Mouse (Mus musculus) cerebellum, adult (tissue): ENCODE measurements around the gene Hax1.

Experiments used
- ATAC-seq: cut with Nextera tagmentation; 2 replicates; pipeline ENCODE4 v1.9.2; 2017; ENCODE audit warnings: mild to moderate bottlenecking, moderate library complexity, mixed read lengths; ENCODE audit not compliant: insufficient number of reproducible peaks, low FRiP score, low TSS enrichment

The Hax1 gene

DNA sequence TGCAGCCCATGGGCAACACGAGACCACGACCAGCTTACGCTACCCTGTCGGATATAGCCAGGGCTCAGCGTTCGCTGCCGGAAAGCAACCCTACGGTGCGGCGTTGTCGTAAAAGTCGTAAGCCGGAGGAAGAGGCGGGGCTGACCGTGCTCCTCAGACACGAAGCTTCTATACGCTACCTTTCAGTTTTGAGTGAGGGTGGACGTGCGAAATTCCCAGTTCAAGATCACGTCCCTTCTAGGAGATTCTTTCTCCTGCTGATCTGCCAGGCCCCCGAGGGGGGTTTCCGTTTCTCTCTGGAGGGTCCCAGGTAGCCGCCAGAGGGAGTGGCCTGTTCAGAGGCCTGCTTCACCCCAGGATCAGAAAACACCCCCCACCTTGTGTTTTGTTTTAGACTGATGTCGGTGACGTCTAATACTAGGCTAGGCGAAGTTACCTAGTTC, at the start of gene Hax1:
Hax1 (minus strand) TSS at position 169 of the 443 bp plus-strand sequence.
- peak; percentile 78 for ATAC-seq

DNA sequence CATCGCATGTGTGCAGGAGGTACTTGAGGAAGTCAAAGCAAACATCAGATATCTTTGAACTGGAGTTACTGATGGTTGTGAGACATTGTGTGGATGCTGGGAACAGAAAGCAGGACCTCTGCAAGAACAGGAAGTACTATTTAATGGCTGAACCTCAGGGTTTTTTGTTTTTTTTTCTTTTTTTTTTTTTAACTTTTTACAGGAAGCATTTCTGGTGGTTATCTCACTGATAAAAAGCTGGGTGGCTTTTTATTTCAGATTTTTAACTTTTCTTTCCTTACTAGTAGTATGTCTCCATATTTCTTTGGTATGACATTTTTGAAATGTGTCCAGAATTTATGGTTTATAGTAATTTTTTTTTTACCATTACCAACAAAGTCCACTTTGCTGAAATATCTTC, 37.7 kb upstream of the Hax1 start:
- no peak for ATAC-seq

DNA sequence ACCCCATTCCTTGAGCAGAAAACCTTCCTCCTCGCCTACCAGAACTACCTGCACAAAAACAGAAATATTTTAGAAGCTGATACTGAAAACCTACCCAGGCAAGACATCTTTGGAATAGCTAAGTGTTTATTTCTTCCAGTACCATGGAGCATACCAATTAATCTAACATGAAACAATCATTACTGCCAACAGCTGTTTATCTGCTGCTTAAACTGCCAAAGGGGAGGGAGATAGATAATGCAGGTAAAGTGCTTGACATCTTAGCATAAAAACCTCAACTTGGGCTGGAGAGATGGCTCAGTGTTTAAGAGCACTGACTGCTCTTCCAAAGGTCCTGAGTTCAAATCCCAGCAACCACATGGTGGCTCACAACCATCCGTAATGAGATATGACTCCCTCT, 36.1 kb upstream of the Hax1 start:
- no peak for ATAC-seq

DNA sequence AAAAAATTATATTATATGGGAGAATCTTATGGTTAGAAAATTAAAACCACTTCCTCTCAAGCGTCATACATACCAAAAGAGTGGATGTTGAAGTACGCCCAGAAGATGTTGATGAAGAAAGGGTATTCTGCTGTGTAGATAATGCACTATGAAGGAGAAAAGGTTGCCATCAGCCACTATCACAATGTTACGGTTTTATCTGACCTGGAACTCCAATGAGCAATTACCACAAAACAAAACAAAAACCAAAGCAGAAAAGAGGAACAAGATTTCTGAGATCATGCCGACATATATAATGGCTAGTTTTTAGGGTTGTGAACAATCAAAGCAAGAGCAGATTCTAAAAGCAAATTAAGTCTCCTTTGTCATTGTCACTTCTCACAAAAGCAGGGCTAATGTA, 18.0 kb upstream of the Hax1 start:
- ATAC-seq = no peak

DNA sequence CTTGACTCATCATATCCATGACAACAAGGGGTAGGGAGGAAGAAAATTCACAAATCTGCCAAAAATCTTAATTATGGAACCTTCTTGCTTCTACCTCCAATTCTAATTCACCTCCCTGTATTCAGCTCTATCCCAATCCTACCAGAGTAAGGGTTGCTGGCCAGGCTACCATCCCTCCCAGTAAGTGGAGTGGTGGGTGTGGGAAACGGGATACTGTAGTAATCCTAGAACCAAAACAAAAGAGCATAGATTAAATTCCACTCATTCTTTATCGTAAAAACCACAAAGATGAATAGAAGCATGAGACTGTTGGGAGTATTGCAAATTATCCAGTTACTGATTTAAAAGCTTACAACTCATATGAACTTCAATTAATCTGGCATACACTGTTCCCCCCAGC, 11.7 kb upstream of the Hax1 start:
- ATAC-seq = no peak

DNA sequence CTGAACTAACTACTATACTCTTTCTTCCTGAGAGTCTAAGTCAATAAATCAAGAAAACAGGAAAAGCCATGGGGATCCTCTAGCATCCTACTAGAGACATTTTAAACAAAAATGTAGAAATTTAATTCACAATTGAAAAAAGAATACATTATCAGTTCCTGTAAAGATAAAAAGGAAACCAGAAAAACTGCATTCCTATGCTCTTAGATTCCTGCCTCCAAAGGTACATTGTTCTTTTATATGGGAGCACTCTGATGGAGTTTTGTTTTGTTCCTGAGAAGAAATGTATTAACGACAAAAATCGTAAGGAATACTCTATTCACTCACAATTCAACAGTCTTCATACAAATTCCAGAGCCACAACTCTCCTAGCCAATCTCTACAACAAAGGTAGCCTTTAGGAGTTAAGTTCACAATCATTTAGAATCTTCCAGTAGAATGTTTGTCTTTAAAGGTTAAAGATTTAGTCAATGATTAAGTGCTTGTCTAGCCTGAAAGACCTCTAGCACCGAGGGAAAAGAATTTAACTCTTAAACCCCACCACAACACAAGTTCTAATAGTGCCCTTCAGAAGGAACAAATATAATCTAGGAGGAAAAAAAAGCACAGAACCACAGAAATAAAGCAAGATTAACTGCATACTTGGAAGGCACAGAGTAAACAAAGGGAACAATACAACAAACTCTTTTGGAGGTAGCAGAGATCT, 5.7 kb upstream of the Hax1 start:
- no peak for ATAC-seq

DNA sequence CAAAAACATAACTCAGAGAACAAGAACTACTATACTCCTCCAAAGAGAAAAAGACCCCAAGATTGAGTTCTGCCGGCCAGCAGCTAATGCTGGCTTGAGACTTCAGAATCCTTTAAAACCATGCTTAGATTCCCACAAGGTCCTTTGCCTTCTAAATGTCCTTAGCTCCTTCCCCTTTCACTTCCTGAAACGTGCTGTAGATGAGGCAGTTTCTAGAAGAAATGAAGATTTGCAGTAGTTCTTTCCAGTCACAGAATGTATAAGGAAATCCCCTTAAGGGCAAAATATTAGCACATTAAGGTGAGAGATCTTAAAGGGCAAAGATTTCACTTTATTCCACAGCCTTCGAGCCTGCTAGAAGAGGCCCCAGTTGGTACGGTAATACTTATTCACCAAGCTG, 1.2 kb upstream of the Hax1 start:
- ATAC-seq = no peak

DNA sequence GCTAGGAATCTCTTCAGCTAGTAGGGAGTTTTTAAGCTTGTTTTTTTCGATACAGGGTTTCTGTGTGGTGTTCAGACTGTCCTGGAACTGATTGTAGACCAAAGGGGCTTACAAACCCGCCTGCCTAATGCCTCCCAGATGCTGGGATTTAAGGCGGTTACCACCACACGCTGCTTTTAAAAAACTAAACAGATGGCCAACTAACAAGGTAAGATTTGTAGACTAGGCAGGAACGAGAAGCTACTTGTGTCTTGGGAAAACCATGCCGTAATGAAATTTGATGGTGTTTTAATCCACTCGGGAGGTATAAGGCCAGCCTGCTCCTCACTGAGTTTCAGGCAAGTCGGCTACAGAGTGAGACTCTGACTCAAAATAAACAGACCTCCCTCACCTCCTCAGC, 510 bp upstream of the Hax1 start:
- ATAC-seq = 0 out of 2 replicates have a peak, but pooled peaks have one; percentile 16

DNA sequence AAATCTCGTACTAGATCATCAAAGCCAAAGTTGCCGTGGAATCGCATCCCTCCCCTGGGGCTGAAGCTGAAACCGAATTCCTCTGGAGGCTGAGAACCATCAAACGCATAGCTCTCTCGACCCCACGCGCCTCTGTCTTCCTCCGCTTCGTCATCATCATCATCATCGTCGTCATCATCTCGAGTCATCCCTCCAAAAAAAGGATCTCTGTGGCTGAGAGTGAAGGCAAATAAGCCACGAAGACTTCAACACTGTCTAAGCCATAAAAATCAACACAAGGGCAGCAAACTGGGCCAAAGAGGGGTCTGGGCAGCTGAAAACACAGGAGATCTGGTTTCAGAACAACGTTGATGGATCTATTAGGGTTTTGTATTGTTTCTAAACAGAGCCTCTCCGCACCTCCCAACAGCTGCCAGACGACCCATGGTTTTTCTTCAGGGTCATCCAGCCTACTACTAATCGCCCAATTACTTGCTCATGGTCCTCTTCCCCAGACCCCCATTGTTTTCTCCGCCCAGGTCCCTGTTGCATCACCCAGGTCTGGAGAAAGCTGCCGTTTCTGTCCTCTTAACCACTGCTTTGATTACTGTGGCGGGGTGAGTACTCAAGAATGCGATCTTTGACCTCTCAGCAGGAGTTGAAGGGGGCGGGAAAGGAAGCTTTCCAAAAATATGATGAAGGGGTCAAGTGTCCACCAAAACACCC, 637 bp downstream of the Hax1 start:
- 0 out of 2 replicates have a peak, but pooled peaks have one; percentile 9 for ATAC-seq

DNA sequence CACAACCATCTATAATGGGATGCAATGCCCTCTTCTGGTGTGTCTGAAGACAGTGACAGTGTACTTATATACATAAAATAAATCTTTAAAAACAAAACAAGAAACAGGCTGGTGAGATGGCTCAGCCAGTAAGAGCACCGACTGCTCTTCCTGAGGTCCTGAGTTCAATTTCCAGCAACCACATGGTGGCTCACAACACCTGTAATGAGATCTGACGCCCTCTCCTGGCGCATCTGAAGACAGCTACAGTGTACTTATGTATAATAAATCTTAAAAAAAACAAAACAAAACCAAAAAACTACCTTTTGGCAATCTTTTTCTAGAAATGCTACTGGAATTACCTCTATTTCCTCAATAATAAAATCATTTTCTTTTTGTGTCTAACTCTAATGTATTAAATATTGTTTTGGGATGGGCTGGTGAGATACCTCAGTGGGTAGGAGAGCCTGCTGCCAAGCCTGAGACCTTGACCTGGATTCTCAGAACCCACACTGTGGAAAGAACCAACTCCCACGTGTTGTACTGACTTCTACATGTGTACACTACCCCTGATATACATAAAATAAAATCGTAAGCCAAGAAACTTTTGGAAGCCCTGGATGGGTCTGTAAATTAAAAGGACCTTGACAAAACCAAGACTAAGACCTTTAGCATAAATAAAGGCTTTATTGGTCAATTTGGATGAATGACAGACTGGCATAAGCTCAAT, 3.6 kb downstream of the Hax1 start:
- no peak for ATAC-seq

DNA sequence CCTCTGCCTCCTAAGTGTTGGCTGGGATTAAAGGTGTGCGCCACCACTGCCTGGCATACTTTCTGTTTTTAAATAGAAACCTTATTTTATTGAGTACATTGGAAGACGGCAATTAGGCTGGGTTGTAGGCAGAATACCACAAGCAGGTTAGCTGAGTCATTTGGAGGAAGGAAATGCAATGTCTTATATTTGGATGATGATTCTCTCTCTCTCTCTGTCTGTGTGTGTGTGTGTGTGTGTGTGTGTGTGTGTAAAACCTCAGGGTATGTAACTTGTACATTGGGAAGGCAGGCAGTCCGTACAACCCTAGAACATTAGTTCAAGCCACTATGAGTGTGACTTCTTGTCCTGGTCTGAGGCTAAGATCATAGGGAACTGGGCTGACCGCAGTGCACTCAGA, 10.8 kb downstream of the Hax1 start:
- ATAC-seq = no peak

DNA sequence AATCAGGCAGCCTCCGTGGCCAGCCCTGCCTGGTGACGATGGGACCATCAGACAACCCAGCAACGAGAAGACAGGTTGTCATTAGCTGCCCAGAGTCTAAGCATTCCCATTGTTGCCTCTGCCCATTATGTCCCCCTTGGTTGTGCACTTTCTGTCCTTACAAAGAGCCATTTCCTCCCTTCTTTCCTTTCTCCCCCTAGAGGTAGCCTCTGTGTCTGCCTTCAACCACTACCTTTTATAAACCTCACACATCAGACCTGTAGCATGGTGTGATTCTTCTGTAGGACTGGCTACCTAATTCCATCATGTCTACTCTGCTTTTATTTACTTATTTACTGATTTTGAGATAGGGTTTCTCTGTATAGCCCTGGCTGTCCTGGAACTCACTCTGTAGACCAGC, 11.4 kb downstream of the Hax1 start:
- ATAC-seq = no peak

DNA sequence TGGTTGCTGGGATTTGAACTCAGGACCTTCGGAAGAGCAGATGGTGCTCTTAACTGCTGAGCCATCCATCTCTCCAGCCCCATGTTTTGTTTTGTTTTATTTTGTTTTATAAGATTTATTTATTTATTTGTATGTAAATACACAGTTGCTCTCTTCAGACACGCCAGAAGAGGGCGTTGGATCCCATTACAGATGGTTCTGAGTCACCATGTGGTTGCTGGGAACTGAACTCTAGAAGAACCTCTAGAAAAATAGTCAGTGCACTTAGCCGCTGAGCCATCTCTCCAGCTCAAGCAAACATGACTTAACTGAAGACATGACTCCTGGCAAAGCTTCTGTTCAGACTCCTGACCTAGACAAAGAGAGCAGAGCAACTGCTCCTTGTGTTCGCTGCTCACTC, 16.2 kb downstream of the Hax1 start:
- no peak for ATAC-seq

DNA sequence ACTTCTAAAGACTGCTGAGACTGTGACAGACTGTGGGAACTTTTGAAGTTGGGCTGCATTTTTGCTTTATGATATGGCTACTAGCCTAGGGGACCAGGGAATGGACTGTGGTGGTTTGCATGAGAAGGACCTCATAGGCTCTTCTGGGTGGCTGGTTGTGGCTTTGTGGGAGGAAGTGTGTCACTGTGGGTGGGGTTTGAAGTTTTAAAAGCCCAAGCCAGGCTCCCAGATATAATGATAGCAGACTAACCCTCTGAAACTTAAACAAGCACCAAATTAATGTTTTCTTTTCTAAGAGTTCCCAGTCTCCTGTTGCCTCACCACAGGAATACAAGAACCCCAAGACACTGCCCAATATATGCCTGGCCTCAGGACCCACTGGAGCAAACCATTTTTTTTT, 21.7 kb downstream of the Hax1 start:
- no peak for ATAC-seq

DNA sequence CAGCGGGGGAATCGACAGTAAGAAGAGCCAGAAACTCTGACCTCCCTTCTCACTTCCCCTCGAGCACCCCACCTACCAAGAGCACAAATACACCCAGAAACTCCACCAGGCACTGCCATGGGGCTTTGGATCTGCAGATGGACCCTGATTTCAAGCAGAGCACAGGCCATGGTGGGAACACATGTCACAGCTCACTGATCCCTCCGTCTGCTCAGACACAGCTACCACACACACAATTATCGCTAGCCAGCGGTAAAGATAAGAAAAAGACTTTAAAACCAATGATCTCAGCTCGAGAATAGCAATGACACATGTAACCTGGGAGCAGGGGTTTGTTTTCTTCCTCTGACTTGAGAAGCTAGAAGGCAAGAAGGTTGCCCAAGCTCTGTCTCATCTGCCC, 30.1 kb downstream of the Hax1 start:
- ATAC-seq = no peak

DNA sequence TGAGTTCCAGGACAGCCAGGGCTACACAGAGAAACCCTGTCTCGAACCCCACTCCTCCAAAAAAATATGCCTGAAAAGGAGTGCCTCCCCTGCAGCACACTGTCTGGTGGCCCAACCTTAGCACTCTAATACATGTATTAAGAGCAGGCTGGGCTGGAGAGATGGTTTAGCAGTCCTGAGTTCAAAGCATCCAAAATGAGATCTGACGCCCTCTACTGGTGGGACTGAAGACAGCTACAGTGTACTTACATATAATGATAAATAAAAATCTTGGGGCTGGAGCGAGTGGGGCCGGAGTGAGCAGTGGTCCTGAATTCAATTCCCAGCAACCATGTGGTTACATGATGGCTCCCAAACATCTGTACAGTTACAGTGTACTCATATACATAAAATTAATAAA, 31.6 kb downstream of the Hax1 start:
- ATAC-seq = no peak

DNA sequence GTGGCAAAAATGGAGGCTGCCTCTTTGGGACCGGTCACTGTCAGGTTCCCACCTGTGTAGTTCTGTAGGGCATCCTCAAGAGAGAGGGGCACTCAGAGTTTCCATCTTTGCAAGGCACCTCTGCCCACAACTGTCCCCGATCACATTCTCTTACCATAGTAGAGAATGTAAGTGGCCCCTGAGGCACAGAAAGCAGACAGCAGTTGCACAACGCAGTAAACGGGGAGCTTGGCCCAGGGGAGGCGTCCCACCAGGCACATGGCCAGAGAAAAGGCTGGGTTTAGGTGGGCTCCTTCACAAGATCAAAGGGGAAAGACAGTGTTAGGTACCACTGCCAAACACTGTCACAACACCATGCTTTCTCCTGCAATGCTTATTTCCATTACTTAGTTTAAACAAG, 32.6 kb downstream of the Hax1 start:
- no peak for ATAC-seq

DNA sequence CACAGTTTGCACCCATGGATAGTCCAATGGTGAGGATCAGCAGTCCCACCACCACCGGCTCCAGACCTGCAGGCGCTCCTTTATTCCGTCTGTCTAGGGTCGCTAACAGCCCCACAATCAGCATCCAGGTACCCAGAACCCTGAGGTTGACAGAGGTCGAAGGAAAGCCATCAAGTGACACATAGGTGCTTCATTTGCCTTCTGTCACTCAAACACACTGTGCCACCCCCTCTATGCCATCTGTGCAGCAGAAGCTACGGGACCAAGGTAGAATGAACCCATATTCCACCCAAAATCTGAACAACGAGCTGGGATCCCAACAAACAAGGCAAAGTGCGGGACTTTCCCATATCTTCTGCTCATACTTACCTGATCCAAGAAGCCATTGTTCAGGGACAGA, 33.0 kb downstream of the Hax1 start:
- no peak for ATAC-seq

DNA sequence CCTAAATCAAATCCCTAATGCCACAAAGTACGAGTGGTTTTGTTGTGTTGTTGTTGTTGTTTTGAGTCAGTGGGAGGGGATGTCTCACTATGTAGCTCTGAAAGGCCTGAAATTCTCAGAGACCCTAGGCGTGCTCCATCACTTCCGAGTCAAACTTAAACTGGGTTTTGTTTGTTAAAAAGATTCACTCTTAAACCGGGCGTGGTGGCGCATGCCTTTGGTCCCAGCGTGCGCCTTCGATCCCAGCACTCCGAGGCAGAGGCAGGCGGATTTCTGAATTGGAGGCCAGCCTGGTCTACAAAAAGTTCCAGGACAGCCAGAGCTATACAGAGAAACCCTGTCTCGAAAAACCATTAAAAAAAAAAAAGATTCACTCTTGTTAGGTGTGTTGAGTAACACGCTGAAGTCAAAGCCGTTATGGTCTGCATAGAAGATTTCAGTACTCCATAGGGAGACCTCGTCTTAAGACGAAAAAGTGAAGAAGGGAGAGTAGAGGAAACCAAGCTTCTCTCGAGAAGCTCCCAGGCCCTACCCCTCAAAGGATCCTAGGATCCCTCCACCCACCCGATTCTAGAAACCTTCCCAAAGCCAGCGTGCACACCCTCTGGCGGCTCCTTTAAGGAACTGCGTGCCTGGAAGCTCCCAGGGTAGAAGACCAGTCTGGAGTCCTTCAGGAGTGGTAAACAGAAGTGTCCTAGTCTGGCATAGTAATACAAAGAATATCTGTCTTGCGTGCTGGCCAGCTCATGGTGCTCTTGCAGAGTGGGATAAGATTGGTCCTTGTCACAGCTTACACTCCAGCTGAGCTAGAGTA, 34.4 kb downstream of the Hax1 start:
- ATAC-seq = 0 out of 2 replicates have a peak, but pooled peaks have one; percentile 24

DNA sequence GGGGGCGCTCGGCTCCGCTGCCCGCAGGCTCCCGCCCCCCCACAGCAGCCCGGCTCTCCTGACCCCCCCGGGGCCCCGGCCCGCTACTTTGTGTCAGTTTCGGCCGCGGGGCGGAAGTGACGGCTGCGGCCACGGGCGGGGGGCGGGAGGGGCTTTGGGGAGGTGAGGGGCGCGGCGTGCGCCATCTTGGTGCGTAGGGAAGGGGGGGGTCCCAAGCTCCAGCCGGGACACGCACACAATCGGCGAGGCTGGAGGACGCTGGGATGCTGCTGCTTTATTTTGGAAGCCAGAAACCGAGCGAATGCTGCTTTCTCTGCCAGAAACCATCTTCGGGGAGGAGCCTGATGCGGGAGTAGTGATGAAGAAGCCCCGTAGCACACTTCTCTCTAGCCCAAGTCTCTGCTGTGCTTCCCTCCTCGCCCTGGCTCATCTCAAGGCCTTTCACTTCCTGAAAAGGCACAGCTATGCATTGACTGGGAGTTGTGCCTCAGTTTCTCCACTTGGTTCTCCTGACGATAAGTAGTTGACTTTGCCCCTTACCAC, 35.3 kb downstream of the Hax1 start, which contains the start of gene Atp8b2:
Atp8b2 (minus strand) TSS at position 288 of the 543 bp plus-strand sequence.
- ATAC-seq = no peak
